Mouse (Mus musculus) B cell, adult 62 days (primary cell): ENCODE results near the gene C2cd4d. TPM values are rescaled to one million over a fixed set of nuclear protein-coding genes. Genes with fewer than 3 reads are reported as not detected.

ENCODE experiments used
- total RNA-seq: library from RNA; stranded (reverse); gene quantifications from 4 replicates; pipeline ENCODE4 v1.2.4, GENCODE M21; 2023

C2cd4d gene
- not detected in 4 replicates for total RNA-seq

GRCm38 (mm10) chr3:94362138-94362537, at the start of gene C2cd4d:
Gene C2cd4d, plus strand, starts transcription at chr3:94362438.

DNA sequence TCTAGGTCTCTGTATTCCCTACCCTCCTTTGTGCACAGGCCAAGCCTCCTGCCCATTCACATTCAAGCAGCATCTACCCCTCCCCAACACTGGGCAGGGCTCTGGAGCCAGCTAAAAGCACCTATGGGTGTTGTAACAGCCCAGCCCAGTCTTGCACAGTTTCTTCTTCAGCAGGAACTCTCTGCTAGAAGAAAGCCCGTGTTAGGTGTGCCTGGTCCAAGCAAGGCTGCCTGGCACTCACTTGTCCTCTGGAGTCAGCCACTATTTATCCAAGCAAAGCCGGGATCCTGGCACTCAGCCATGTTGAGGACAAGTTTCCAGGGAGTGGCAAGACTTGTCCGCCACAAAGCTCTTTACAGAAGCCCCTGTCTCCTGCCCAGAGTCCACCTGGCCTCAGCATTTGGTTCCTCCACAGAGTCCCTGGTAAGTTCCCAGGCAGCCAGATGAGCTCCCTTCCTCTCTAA, 20.2 kb upstream of the C2cd4d start, which contains the start of gene Them5:
TSS of gene Them5 (plus strand) at position 141 of the 464 bp plus-strand sequence.

DNA sequence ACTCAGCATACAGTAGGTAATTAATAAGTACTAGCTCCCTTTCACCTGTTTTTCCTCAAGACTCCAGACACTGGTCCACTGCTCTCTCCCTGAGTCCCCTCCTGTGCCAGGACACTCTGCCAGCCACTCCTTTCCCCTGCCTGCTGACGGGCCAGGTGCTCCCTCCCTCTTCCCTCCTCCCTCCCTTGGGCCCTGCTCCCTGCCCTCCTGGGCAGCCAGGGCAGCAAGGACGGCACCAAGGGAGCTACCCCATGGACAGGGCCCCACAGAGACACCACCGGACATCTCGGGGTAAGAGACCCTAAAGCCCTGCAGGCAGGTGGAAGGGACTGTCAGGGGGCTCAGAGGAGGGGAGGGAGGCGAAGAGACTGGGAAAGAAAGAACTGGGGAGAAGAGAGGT, 10.4 kb downstream of the C2cd4d start, which contains the start of gene Rorc:
TSS of gene Rorc (plus strand) at position 154 of the 400 bp plus-strand sequence.

DNA sequence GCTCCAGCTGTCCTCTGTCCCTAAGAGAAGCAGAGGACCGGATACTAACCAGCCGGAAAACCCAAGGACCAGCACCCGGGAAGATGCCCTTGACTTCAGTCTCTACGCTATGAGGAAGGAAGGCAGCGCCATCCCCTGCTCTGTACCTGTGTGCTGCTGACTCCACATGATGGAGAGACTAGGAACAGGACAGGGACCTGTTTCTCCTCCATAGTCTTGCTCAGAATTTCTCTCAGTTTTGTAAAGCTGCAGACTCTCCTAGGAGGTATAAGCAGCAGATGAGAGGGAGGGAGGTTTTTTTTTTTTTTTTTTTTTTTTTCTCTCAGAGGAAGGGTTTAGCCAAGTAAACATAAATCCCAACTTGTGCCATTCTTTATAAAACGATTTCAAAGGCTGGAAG, 36.0 kb downstream of the C2cd4d start, which contains the start of gene Lingo4:
TSS of gene Lingo4 (plus strand) at position 301 of the 400 bp plus-strand sequence.

GRCm38 (mm10) chr3:94413031-94413679, 50.9 kb downstream of the C2cd4d start, which contains the start of gene Tdrkh:
Gene Tdrkh, plus strand, starts transcription at chr3:94413273.

Other genes with a start within 250 kb of the C2cd4d start
- gene Gm10696, start 184.2 kb upstream of the C2cd4d start, total RNA-seq, result not detected in 4 replicates
- not detected in 4 replicates for gene Gm5286, start 165.7 kb upstream of the C2cd4d start, total RNA-seq
- not detected in 4 replicates for gene Gm4778, start 98.4 kb upstream of the C2cd4d start, total RNA-seq
- 1.8 to 2.0 TPM (median 1.9 TPM) in 4 replicates for gene Them4, start 52.3 kb upstream of the C2cd4d start, total RNA-seq
- gene Them5, start 20.3 kb upstream of the C2cd4d start, total RNA-seq, result not detected in 4 replicates
- 0.25 TPM in 1 of 4 replicates, not detected in the others for gene Rorc, start 10.4 kb downstream of the C2cd4d start, total RNA-seq
- gene Lingo4, start 36.1 kb downstream of the C2cd4d start, total RNA-seq, result not detected in 4 replicates
- gene Tdrkh, start 50.8 kb downstream of the C2cd4d start, total RNA-seq, result 1.1 to 2.9 TPM (median 2.0 TPM) in 4 replicates
- gene Mrpl9, start 80.9 kb downstream of the C2cd4d start, total RNA-seq, result 27.7 to 37.1 TPM (median 31.7 TPM) in 4 replicates
- not detected in 4 replicates for gene Oaz3, start 81.5 kb downstream of the C2cd4d start, total RNA-seq
- not detected in 4 replicates for gene Celf3, start 115.9 kb downstream of the C2cd4d start, total RNA-seq
- 1.4 to 1.7 TPM in 2 of 4 replicates, not detected in the others for gene Riiad1, start 117.9 kb downstream of the C2cd4d start, total RNA-seq
- gene Snx27, start 220.3 kb downstream of the C2cd4d start, total RNA-seq, result 27.4 to 35.4 TPM (median 31.1 TPM) in 4 replicates